Mouse (Mus musculus): ENCODE measurements around the gene Defa21. TPM values are rescaled to one million over a fixed set of nuclear protein-coding genes. Genes with fewer than 3 reads are reported as not detected.
"Not testable (repeated sequence)": the region's sequence is repeated elsewhere in the genome, so short reads cannot be mapped to it uniquely, and the experiment has no call there.

Gene Defa21
- not detected in 2 replicates for polyA plus RNA-seq (2015; fragmentation: Nextera tagmentation; extraction: Ambion mirVana)

DNA sequence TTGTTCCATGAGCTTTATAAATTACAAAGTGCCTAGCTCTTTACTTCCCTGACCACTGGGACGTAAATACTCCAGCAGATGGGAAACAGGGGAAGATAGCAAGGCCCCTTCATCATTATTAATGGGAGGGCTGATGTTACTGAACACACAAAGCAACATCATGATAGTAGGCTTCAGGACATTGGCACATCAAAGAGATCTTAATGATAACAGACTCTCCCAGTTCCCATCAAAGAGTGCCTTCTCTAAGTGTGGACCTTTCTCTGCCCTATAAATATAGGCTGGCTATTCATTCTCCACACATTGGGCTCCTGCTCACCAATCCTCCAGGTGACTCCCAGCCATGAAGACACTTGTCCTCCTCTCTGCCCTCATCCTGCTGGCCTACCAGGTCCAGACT is at the start of gene Defa21:
Gene Defa21 (plus strand): TSS at position 301 of the 400 bp plus-strand sequence.
- not testable (repeated sequence) for H3K27me3 ChIP-seq (replicated peaks); H3K9ac ChIP-seq; H3K4me2 ChIP-seq (replicated peaks); H3K4me1 ChIP-seq (replicated peaks); H3K36me3 ChIP-seq; H3K9me3 ChIP-seq; ATAC-seq; H3K4me3 ChIP-seq (replicated peaks); H3K27ac ChIP-seq
- no CpG with 5 or more reads among the region's 1 CpGs for WGBS

DNA sequence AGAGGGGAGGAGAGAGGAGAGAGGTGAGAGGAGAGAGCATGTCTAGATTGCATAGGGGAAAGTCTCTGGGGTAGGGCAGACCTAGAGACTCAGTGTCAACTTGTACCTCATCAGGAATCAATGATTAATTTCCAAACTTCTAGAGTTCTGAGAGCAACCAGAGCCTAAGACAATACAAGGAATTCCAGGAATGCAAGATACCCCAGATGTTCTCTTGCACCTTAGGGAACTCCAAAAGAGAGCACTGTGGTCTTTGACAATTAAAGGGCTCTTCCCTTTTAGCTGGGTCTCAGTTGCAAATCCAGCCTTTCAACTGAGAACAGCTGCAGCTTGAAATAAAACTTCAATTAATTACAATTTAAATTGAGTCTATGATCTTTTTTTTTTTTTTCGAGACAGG is 45.5 kb upstream of the Defa21 start:
- Histone ChIP-seq H3K27ac (no peak overlapping the region), H3K9me3 (no peaks in the 10 kb centered on the region), H3K27me3 (replicated peaks) (no peaks in the 10 kb centered on the region), H3K4me2 (replicated peaks) (no peak overlapping the region), H3K36me3 (no peaks in the 10 kb centered on the region), H3K9ac (no peak overlapping the region), H3K4me3 (replicated peaks) (no peak overlapping the region), H3K4me1 (replicated peaks) (no peaks in the 10 kb centered on the region)
- no peak for ATAC-seq
- WGBS = 42% methylated on average over 1 of the region's 1 CpGs

DNA sequence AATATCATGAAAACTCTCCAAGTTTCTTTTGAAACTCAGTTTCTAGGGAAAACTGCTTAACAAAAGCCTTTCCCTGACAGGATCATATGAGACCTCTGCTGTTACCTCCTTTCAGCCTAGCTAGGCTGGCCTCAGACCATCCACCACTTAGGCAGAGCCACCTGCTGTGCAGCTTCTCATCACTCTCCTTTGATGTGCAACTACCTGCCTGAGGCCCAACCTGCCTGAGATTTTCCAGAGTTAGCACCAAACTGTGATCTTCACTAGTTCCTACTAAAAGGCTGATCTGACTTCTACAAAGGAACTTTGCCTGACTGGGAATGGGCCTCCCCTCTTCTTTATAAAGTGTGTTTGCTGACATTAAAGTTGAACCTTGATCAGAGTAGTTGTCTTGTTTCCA is 31.3 kb upstream of the Defa21 start:
- not testable (repeated sequence) for H3K27ac ChIP-seq; H3K4me2 ChIP-seq (replicated peaks); H3K27me3 ChIP-seq (replicated peaks); H3K9ac ChIP-seq; ATAC-seq; H3K36me3 ChIP-seq; H3K4me1 ChIP-seq (replicated peaks); H3K4me3 ChIP-seq (replicated peaks); H3K9me3 ChIP-seq

DNA sequence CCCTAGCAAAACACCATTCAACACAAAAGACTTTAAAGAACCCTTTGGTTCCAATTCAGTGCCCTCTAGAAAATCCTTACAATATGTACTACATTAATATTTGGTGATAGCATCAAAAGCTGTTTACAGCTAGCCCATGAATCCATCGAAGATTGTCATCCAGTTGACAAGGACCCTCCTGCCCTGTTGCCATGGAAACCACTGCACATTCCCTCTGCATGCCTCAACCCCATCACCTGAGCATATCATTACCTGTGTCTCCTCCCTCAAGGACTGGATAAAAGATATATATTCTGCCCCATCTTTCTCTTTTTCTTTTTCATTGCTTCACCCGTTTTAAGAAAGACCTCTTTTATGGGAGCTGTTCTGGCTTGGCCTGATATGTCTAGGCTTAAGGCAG is 28.6 kb upstream of the Defa21 start:
- Histone ChIP-seq H3K27me3 (replicated peaks) (no peaks in the 10 kb centered on the region), H3K27ac (no peak overlapping the region), H3K4me1 (replicated peaks) (no peaks in the 10 kb centered on the region), H3K36me3 (no peaks in the 10 kb centered on the region), H3K4me3 (replicated peaks) (no peak overlapping the region), H3K9me3 (no peaks in the 10 kb centered on the region), H3K9ac (no peak overlapping the region), H3K4me2 (replicated peaks) (no peak overlapping the region)
- no peak for ATAC-seq
- WGBS = 82% methylated on average over 2 of the region's 2 CpGs

DNA sequence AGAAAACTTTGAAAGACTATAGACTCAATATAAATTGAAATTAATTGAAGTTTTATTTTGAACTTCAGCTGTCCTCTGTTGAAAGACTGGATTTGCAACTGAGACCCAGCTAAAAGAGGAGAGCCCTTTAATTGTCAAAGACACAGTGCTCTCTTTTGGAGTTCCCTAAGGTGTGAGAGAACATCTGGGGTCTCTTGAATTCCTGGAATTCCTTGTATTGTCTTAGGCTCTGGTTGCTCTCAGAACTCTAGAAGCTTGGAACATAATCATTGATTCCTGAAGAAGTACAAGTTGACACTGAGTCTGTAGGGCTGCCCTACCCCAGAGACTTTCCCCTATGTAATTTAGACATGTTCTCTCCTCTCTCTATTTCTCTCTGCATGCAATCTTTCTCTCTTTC is 28.1 kb upstream of the Defa21 start:
- H3K9ac ChIP-seq = no peak overlapping the region
- no peak overlapping the region for H3K4me3 ChIP-seq (replicated peaks)
- no peaks in the 10 kb centered on the region for H3K27me3 ChIP-seq (replicated peaks)
- H3K36me3 ChIP-seq = no peaks in the 10 kb centered on the region
- no peak for ATAC-seq
- H3K4me1 ChIP-seq (replicated peaks) = no peaks in the 10 kb centered on the region
- H3K9me3 ChIP-seq = no peaks in the 10 kb centered on the region
- no peak overlapping the region for H3K27ac ChIP-seq
- no peak overlapping the region for H3K4me2 ChIP-seq (replicated peaks)

DNA sequence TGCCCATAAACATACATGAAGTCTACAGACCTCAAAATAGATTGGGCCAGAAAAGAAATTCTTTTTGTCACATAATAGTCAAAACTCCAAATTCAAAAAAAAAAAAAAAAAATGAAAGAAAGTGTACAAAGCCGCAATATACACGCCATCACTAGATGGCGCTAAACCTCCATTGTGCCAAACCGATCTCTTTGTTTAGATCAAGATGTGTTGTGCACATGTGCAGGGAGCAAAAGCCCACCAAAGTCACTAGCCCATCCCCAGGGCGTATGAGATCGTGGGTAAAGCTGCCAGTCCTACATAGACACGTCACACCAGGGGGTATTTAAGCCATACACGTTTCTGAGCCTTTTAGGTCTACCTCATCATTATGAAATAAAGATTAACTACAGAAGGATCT is 24.2 kb upstream of the Defa21 start:
- no peak for ATAC-seq
- no peak overlapping the region for H3K9ac ChIP-seq
- WGBS = 53% methylated on average over 8 of the region's 8 CpGs
- H3K4me2 ChIP-seq (replicated peaks) = no peak overlapping the region
- H3K27ac ChIP-seq = no peak overlapping the region
- H3K27me3 ChIP-seq (replicated peaks) = no peaks in the 10 kb centered on the region
- no peak overlapping the region for H3K4me3 ChIP-seq (replicated peaks)
- H3K9me3 ChIP-seq = 0 out of 2 replicates have a peak, but pooled peaks cover 3% of the 10 kb centered on the region
- H3K36me3 ChIP-seq = no peaks in the 10 kb centered on the region
- H3K4me1 ChIP-seq (replicated peaks) = no peaks in the 10 kb centered on the region

DNA sequence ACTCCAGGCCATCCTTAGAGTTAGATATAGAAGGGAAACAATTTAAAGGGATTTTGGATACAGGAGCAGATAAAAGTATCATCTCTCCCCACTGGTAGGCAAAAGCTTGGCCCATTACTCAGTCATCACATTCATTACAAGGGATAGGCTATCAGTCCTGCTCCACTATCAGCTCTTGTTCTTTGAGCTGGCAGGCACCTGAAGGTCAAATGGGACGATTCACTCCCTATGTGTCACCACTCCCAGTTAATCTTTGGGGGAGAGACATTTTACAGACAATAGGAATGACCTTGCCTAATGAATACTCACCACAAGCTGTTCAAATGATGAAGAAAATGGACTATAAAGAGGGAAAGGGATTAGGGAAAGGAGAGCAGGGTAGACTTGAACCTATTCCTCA is 18.5 kb upstream of the Defa21 start:
- Histone ChIP-seq H3K9me3 (peaks cover 3% of the 10 kb centered on the region; the same call in 1 of the 2 replicates), H3K4me1 (replicated peaks) (no peaks in the 10 kb centered on the region), H3K27ac (no peak overlapping the region), H3K36me3 (no peaks in the 10 kb centered on the region), H3K9ac (no peak overlapping the region), H3K4me3 (replicated peaks) (no peak overlapping the region), H3K4me2 (replicated peaks) (no peak overlapping the region), H3K27me3 (replicated peaks) (no peaks in the 10 kb centered on the region)
- WGBS = 21% methylated on average over 1 of the region's 1 CpGs
- no peak for ATAC-seq

DNA sequence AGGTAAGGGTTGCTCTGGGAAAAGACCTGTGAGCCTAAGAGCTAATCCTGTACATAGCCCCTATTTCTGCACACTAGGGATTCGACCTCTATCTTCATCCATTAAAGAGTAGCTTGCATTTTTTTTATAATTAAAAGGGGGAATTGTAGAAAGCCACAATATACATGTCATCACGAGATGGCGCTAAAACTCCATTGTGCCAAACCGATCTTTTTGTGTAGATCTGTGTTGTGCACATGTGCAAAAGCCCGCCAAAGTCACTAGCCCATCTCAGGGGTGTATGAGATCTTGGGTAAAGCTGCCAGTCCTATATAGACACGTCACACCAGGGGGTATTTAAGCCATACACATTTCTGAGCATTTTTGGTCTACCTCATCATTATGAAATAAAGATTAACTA is 16.8 kb upstream of the Defa21 start:
- not testable (repeated sequence) for H3K9me3 ChIP-seq; H3K27me3 ChIP-seq (replicated peaks); H3K4me3 ChIP-seq (replicated peaks); H3K4me1 ChIP-seq (replicated peaks); H3K9ac ChIP-seq; H3K27ac ChIP-seq; H3K36me3 ChIP-seq; H3K4me2 ChIP-seq (replicated peaks); ATAC-seq
- 53% methylated on average over 6 of the region's 6 CpGs for WGBS

DNA sequence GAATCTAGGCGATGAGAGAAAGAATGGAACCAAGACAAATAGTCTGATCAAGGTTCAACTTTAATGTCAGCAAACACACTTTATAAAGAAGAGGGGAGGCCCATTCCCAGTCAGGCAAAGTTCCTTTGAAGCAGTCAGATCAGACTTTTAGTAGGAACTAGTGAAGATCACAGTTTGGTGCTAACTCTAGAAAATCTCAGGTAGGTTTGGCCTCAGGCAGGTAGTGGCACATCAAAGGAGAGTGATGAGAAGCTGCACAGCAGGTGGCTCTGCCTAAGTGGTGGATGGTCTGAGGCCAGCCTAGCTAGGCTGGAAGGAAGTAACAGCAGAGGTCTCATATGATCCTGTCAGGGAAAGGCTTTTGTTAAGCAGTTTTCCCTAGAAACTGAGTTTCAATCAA is 14.8 kb upstream of the Defa21 start:
- H3K4me2 ChIP-seq (replicated peaks); H3K27me3 ChIP-seq (replicated peaks); H3K4me3 ChIP-seq (replicated peaks); H3K36me3 ChIP-seq; ATAC-seq; H3K9ac ChIP-seq; H3K9me3 ChIP-seq; H3K4me1 ChIP-seq (replicated peaks); H3K27ac ChIP-seq: not testable (repeated sequence)
- 75% methylated on average over 1 of the region's 1 CpGs for WGBS

DNA sequence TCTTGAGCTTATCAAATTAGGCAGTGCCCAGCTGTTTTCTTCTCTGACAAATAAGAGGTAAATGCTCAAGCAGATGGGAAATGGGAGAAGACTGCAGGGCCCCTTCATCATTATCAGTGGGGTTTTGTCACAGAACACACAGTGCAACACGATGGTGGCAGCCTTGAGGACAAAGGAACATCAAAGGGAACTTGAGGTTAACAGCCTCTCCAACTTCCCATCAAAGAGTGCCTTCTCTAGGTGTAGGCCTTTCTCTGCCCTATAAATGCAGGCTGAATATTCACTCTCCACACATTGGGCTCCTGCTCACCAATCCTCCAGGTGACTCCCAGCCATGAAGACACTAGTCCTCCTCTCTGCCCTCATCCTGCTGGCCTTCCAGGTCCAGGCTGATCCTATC is 29.4 kb downstream of the Defa21 start, which contains the start of gene Defa23:
Gene Defa23 (plus strand): TSS at position 301 of the 400 bp plus-strand sequence.
- H3K27me3 ChIP-seq (replicated peaks); ATAC-seq; H3K36me3 ChIP-seq; H3K4me1 ChIP-seq (replicated peaks); H3K9me3 ChIP-seq; H3K4me3 ChIP-seq (replicated peaks); H3K9ac ChIP-seq; H3K4me2 ChIP-seq (replicated peaks); H3K27ac ChIP-seq: not testable (repeated sequence)
- WGBS = no CpG with 5 or more reads among the region's 1 CpGs

DNA sequence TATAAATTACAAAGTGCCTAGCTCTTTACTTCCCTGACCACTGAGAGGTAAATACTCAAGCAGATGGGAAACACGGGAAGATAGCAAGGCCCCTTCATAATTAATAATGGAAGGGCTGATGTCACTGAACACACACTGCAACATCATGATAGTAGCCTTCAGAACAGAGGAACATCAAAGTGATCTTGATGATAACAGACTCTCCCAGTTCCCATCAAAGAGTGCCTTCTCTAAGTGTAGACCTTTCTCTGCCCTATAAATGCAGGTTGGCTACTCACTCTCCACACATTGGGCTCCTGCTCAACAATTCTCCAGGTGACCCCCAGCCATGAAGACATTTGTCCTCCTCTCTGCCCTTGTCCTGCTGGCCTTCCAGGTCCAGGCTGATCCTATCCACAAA is 39.4 kb downstream of the Defa21 start, which contains the start of gene Defa35:
Gene Defa35 (plus strand): TSS at position 301 of the 400 bp plus-strand sequence.
- H3K4me3 ChIP-seq (replicated peaks); H3K9me3 ChIP-seq; H3K27ac ChIP-seq; H3K9ac ChIP-seq; H3K36me3 ChIP-seq; H3K27me3 ChIP-seq (replicated peaks); ATAC-seq; H3K4me1 ChIP-seq (replicated peaks); H3K4me2 ChIP-seq (replicated peaks): not testable (repeated sequence)
- 76% methylated on average over 1 of the region's 1 CpGs for WGBS
